Mouse (Mus musculus) NIH3T3 (cell line): Measurements from ENCODE around the gene Serf2.
"Not testable (repeated sequence)": the region's sequence is repeated elsewhere in the genome, so short reads cannot be mapped to it uniquely, and the experiment has no call there.

Source experiments
- DNase-seq: peaks from one replicate; pipeline ENCODE4 v3.0.0-alpha.2; 2012; ENCODE audit warnings: low read depth

The Serf2 gene

DNA sequence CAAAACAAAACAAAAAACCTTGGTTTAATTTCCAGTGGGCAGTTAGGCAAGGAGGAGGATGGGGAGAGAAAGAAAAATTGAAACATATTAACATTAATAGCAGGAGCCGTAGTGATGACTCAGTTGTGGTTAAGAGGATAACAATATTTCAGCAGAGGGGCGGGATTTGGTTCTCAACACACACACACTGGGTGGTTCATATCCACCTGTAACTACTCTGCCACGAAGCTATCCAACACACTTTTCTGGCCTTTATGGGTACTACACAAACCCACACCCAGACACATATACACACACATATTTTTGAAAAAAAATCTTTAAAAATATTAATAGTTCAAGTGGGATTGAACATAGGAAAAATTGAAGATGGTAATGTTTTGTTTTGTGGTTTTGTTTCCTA lies 2.0 kb upstream of the Serf2 start:
- DNase-seq, result peak; percentile 67

DNA sequence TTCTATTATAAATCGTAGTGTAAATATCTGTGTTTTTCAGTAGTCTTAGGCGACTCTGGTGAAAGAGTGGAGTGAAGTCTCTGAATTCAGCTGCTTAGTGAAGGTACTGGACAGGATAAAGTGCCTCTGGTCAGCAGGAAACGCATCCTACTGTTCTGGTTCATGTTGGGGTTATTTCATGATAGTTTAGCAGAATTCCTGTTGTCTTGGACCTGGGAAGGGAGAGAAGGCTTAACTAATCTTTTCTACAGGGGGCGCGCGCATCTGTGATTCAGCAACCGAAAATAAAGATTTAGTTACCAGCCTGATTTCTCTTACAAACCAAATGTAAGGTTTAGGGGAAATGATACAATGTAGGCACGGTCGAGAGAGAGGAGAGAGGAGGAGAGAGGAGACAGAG lies 859 bp upstream of the Serf2 start:
- DNase-seq, result peak; percentile 82

DNA sequence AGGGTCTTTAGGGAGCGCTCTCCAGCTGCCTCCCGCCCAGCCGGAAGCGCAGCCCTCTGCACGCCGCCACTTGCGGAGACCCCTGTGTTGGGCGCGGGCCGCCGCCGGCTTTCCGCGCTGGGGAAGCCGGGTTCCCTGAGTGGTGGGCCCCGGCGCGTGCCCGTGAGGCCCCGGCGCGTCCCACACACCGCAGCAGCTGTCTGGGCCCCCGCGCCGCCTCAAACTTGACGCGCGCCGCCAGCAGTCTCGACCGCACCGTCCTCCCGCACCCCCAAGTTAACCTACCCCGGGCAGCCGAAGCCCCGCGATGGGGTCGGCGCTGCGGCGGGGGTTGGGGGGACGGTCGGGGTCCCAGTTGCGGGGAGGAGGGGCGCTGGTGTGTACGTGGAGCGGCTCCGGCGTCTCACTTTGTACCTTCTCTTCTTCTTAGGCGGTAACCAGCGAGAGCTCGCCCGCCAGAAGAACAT lies 583 bp downstream of the Serf2 start:
- DNase-seq, result peak; percentile 44

DNA sequence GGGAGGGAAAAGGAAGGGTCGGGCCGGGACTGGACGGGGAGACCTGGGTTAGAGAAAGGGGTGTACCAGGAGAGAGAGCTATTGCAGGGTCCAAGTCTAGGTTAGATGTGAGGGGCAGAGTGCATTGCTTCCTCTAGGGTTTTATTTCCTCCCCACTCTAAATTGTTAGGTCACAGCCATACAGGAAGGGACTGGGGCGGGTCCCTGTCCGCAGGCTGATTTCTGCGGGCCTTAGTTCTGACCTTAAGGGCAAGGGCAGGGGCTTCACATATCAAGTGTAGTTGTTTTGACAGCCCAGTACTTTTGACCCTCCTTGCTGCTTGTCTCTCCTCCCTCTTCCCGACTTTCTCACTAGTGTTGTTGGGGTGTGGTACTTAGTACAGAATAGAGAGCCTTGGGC lies 1.1 kb downstream of the Serf2 start:
- no peak for DNase-seq

DNA sequence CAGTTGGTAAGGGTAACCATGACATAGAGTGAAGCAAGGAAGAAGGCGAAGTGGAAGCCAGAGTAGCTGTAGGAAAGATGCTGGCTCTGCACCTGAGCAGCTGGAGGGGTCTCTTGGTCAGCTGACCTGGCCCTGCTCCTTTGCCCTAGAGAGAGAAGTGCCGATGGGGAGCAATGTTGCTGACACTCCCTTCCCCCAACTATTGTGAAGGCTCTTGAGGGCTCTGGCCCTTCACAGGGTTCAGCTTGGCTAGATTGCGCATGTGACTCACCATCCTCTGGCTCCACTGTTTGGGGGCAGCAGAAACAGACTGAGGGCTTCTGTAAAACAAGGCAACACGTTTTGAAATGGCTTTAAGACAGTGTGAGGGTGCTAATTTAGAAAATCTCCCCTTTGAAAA lies 3.4 kb downstream of the Serf2 start:
- peak; percentile 50 for DNase-seq

DNA sequence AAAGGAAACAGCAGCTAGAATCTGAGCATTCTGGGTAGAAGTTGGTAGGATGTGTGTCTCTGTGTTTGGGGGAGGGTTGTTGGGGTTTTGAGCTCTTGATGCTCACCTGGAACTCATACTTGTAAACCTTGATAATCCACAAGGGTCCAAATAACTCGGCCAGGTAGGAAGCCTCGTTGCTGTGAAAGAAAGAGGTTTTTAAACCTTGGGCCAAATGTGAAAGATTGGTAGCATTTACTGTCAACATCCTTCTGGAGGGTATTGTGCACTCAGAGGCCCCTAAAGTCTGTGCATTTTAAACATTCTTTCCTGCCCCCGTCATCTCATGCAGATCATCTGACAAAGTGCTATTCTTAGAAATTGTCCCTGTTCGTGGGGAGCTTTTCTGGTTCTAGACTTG lies 4.0 kb downstream of the Serf2 start, which contains the start of gene Hypk:
TSS of gene Hypk (plus strand) at position 301 of the 400 bp plus-strand sequence.
- DNase-seq, result peak; percentile 34

DNA sequence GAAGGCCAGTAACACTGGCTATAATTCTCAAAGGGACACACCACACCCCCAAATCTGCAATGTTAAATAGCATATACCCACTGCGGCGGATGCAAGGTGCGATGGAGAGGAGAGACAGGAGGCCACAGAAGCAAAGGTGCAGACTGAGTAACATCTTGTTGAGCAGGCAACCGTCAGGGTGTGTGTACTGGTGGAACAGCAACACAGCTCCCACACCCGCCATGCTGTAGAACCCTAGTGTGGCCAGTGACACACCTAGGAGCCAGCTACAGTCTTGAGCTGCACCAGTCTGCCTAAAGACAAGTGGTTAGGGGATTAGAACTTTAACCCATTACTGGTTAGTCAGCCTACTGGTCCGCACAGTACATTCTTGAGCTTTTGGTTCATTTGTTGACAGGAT lies 4.9 kb downstream of the Serf2 start:
- DNase-seq, result no peak

DNA sequence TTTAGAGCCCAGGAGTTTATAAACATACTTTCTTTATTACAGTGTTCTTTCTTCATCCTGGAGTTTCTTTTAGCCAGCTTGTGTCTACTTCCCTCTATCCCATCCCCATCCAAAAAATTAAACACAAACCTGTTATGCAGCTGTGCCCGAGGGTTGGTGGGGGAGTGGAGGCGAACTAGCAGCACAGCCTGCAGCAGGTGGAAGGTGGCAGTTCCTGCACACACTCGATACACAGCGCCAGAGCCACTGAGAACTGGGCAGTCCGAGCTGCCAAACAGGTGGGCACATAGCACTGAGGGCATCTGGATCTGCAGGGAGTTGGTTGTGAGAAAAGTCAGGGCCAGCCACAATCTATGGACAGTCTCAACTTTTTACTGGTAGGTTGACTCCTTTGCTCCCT lies 6.5 kb downstream of the Serf2 start:
- DNase-seq, result no peak

DNA sequence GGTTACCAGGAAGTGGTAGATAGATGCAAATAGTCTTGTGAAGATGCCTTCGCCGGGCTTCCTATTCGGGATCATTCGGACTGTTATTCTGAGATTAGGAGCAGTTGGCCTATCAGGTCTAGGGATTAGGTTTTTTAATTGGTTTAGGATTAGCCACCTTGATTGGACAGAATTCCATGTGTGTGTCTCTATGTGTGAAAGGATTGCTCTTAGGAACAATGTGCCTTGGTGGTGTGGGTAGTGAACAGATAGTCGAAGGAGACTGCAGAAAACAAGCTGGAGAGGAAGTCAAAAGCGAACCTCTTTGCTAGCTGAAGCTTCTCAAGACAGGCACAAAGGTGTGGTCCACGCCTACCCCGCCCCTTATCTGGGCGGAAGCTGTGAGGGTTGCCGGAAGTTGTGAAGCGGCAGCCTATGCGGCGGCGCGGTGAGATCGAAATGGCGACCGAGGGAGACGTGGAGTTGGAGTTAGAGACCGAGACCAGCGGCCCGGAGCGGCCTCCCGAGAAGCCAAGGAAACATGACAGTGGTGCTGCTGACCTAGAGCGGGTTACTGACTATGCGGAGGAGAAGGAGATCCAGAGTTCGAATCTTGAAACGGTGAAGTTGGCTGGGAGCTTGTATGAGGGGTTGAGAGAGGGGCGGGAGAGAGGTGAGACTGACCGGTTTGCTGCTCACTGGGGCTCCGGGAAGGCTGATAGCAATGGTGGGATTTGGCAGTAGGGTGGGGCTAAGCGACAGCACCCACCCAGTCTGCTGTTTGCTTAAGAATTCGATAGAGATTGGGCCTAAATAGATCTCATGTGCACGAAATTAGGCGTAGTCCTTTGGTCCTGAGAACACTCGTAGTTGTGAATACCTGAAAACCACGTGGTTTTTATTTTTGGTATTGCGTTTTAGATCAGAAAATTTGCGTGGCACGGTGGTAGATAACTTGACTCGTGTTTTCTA lies 8.0 kb downstream of the Serf2 start, which contains the start of gene Serinc4:
TSS of gene Serinc4 (minus strand) at position 90 of the 951 bp plus-strand sequence.
- peak; percentile 91 for DNase-seq

DNA sequence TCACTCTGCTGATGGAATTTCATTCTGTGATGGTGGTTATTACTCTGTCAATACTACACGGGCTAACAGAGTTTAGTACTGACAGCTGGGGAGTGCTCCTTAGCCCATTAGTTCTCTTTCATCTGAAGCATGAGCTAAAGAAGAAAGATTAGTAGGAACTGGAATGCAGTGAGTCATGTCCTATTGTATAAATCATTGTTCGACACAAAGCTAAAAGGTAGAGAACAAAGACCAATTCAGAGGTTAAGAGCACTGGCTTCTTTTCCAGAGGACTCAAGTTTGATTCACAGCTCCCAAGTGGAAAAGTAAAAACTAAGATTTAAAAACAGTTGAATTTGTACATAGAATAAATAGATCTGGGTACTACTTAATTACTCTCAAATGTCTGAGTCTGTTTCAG lies 11.1 kb downstream of the Serf2 start:
- no peak for DNase-seq

DNA sequence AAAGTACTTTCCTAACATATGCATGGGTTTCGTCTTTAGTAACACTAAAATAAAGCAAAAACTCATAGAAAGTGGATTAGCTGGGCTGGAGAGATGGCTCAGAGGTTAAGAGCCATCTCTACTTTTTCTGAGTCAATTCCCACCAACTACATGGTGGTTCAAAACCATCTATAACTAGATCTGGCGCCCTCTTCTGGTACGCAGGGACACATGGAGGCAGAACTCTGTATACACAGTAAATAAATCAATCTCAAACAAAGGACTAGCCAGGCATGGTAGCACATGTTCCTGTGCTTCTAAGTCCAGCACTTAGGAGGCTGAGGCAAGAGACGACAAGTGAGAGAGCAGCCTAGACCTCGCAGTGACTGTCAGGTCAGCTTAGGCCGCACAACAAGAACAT lies 20.0 kb downstream of the Serf2 start:
- not testable (repeated sequence) for DNase-seq

DNA sequence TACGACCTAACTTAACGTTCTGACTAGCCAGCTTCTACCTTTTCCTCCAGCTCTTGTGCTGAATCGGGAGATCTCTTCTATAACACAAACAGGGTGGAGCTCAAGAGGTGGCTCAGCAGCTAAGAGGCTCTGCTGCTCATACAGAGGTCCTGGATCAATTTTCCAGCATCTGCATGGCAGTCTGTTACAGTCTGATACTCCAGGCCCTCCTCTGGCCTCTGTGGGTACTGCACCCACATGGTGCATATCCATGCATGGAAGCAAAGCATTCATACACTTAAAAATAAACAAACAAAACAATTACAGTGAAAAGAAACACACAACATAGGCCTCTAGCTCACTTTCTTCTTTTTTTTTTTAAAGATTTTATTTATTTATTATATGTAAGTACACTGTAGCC lies 23.8 kb downstream of the Serf2 start:
- DNase-seq, result not testable (repeated sequence)

DNA sequence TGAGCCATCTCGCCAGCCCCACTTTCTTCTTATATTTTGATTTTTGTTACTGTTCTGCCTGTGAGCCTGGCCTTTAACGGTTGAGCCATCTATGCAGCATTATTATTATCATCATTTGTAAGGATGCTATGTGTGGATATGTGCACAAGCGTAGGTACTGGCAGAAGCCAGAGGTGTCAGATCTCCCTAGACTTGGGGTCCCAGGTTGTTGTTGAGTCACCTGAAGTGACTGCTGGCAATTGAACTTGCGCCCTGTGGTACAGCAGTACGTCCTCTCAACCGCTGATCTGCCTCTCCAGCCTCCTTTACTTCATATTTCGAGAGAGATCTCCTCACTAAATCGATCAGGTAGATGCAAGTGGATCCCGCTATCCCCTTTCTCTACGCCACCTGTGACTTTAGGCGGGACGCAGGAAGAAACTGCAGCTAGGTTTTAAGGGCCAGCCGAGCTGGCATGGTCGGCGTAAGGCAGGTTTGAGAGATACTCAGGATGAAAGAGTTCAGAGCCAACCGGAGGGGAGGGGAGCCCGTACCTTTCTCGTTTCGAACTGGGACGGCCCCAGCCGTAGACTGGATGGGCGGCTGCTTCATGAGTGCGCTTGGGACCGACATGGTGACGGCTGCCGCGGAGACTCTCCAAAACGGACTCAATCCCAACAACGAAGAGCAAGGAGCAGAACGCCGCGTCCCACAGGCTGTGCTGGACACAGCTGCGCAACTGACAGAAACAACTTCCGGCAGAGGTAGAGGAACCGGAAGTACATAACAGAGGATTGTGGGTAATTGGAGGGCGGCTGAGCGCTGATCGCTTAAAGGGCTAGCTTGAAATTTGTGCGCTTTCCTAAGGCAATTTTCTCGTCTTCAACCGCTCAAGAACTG lies 24.5 kb downstream of the Serf2 start, which contains the start of gene Mfap1b:
TSS of gene Mfap1b (minus strand) at position 767 of the 879 bp plus-strand sequence.
- peak; percentile 90 for DNase-seq

DNA sequence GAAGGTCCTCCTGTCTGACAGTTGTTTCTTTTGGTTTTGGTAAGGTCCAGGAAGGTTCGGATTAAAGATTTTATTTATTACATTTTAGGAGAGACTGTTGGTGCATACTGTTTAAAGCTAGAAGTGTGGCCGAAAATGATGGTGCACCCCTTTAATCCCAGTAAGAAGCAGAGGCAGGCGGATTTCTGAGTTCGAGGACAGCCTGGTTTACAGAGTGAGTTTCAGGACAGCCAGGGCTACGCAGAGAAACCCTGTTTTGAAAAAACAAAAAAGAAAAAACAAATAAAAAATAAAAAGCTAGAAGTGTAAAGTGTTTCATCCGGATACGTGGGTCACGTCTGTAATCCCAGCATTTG lies 25.2 kb downstream of the Serf2 start:
- DNase-seq, result no peak

DNA sequence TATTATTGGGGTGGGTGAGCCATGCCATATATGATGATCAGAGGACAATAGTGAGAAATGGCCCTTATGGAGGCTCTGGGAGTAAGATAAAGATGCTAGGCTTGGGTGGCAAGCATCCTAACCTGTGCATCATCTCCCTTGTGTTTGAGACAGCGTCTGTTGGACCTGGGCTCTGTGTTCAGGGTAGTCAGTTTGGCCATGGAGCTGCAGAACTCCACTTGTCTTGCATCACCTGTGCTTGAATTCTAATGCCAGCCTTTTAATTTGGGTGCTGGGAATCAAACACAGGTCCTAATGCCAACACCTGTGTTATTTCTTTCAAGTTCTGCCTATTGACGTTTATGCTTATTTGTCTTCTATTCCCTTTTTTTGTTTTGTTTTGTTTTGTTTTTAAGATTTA lies 26.3 kb downstream of the Serf2 start:
- DNase-seq, result not testable (repeated sequence)

DNA sequence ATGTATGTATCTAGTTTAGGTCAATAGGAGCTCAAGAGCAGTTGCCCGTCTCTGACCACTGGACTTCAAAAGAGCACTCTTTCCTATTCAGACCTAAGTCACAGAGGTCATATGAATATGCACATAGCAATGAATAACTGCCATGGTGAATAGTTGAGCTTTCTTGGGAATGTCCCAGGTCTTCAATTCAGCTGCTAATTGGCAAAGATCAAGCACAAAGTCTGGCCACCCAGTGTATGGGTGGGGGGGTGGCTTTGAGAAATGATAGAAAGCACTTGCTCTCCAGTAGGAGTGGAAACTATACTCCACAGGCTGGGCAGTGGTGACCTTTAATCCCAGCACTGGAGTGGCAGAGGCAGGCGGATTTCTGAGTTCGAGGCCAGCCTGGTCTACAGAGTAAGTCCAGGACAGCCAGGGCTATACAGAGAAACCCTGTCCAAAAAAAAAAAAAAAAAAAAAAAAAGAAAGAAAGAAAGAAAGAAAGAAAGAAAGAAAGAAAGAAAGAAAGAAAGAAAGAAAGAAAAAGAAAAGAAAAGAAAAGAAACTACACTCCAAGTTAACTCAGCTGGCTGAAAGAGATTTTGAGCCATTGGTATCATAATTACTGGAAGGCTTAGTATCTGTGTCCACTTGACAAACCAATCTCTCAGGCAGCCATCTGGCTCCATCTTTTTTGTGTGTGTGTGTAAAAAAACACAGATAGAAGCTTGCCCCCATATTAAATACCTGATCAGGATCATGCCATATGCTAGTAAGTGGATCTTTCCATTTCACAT lies 28.7 kb downstream of the Serf2 start:
- DNase-seq, result no peak

DNA sequence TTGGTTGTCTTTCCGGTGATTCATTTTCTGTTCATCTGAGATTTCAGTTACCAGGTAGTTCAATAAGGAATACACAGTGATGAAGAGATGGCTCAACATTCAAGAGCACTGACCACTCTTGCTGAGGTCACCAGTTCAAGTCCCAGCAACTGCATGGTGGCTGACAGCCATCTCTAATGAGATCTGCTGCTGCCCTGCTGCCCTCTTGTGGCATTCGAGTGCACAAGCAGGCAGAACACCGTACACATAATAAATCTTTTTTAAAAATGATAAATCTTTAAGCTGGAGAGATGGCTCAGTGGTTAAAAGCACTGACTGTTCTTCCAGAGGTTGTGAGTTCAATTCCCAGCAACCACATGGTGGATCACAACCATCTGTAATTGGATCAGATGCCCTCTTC lies 31.5 kb downstream of the Serf2 start:
- peak; percentile 71 for DNase-seq

DNA sequence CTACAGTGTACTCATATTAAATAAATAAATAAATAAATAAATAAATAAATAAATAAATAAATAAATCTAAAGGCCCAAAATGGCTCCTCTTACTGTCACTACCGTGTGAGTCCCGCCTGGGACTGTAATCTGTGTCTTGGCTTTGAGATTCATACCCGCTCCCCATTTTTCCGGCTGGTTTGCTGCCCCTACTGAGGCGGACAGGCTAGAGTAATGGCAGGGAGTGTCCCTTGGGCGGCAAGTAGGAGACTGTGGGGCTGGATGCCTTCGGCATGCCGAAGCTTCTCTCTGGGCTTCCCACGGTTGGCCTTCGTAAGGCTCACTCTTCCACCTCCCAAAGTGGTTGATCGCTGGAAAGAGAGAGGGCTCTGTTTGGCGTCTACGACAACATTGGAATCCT lies 31.9 kb downstream of the Serf2 start:
- DNase-seq, result not testable (repeated sequence)

DNA sequence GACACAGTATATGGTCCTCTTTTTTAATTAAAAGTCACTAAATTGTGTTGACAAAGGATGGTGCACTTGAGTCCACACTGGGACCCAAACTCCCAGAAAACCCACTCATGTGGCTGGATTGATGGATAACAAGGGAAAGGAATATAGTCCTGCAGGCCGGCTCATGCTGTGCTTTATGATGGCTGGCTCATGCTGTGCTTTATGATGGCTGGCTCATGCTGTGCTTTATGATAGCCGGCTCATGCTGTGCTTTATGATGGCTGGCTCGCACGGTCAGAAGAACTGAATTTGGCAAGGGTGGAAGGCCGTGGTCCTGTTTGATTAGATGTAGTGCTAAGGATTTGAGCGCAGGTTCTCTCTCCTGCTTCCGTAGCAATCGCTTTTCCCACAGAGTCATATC lies 34.6 kb downstream of the Serf2 start:
- DNase-seq, result no peak

DNA sequence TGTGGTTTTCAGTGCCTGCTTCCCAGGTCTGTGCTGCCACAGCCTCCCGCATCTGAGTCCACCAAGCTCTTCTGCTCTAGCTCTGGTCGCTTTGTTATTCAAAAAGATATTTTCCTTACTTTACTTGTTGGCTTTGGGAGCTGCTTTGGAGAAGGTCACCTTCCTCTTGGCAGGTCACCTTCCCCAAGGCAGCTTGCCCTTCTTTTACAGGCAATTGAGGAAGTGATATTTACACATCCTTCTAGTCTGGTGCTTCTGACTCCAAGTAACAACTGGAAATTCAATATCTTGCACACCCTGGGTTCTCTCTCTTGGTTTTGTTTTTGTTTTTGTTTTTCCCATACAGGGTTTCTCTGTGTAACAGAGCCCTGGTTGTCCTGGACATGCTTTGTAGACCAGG lies 35.4 kb downstream of the Serf2 start:
- DNase-seq, result not testable (repeated sequence)

DNA sequence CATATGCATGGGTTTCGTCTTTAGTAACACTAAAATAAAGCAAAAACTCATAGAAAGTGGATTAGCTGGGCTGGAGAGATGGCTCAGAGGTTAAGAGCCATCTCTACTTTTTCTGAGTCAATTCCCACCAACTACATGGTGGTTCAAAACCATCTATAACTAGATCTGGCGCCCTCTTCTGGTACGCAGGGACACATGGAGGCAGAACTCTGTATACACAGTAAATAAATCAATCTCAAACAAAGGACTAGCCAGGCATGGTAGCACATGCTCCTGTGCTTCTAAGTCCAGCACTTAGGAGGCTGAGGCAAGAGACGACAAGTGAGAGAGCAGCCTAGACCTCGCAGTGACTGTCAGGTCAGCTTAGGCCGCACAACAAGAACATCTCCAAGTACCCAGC lies 52.6 kb downstream of the Serf2 start:
- not testable (repeated sequence) for DNase-seq
